8 mouse cellular contexts compared by ENCODE assay signal in genomic region chr13:48552181-48553090, GRCm38 (mm10). TPM values are rescaled to one million over a fixed set of nuclear protein-coding genes. Genes with fewer than 3 reads are reported as not detected.
DNase-seq lines count a peak whose midpoint lies in the region; ATAC-seq lines count a peak whose summit lies in the region.

No protein-coding gene starts in this region.

- no peak for ATAC-seq in limb, embryonic 12.5 days (ENCODE audit: insufficient number of reproducible peaks, insufficient read depth, low FRiP score, low TSS enrichment, low read depth)
- peak; percentile 83 for ATAC-seq in midbrain, embryonic 16.5 days

- intact Hi-C loops in left cerebral cortex, postnatal 14 days (cut with DNase I) = no loop called here

- H3K36me3 ChIP-seq in limb, embryonic 12.5 days = no peaks in the 10 kb centered on the region
- H3K36me3 ChIP-seq in limb, embryonic 10.5 days = no peaks in the 10 kb centered on the region
- no peaks in the 10 kb centered on the region for H3K36me3 ChIP-seq in midbrain, embryonic 16.5 days (ENCODE audit: control insufficient read depth, insufficient read depth, low read length)

- 76% methylated on average over 21 of the region's 21 CpGs for WGBS in limb, embryonic 12.5 days
- WGBS in limb, embryonic 10.5 days = 86% methylated on average over 21 of the region's 21 CpGs
- 63% methylated on average over 21 of the region's 21 CpGs for WGBS in midbrain, embryonic 16.5 days

- 0 out of 2 replicates have a peak overlapping the region, but pooled peaks have one; percentile 18 for H3K9ac ChIP-seq in limb, embryonic 12.5 days (replicated peaks)
- H3K9ac ChIP-seq in midbrain, embryonic 16.5 days (ENCODE audit: low read depth, low read length) = peak overlapping the region; percentile 30; the same call in 1 of the 2 replicates

- no peak overlapping the region for H3K4me2 ChIP-seq in limb, embryonic 12.5 days
- peak overlapping the region; percentile 39 for H3K4me2 ChIP-seq in midbrain, embryonic 16.5 days (ENCODE audit: low read length)

- H3K4me3 ChIP-seq in limb, embryonic 12.5 days (replicated peaks) = no peak overlapping the region
- no peak overlapping the region for H3K4me3 ChIP-seq in limb, embryonic 10.5 days
- H3K4me3 ChIP-seq in midbrain, embryonic 16.5 days (ENCODE audit: low read depth, low read length) = peak overlapping the region; percentile 4

- peaks cover 10% of the 10 kb centered on the region for H3K4me1 ChIP-seq in limb, embryonic 12.5 days (replicated peaks)
- peaks cover 8% of the 10 kb centered on the region for H3K4me1 ChIP-seq in limb, embryonic 10.5 days
- H3K4me1 ChIP-seq in midbrain, embryonic 16.5 days (ENCODE audit: control insufficient read depth, insufficient read depth, low read length) = no peaks in the 10 kb centered on the region; the same call in 1 of the 2 replicates

- H3K27me3 ChIP-seq in limb, embryonic 12.5 days = no peaks in the 10 kb centered on the region
- no peaks in the 10 kb centered on the region for H3K27me3 ChIP-seq in limb, embryonic 10.5 days (ENCODE audit: low read depth, poor library complexity, severe bottlenecking)
- no peaks in the 10 kb centered on the region for H3K27me3 ChIP-seq in midbrain, embryonic 16.5 days (ENCODE audit: control insufficient read depth, insufficient read depth, low read depth, low read length)

- peak overlapping the region; percentile 43 for H3K27ac ChIP-seq in limb, embryonic 12.5 days
- no peak overlapping the region; the same call in 1 of the 2 replicates for H3K27ac ChIP-seq in limb, embryonic 10.5 days
- H3K27ac ChIP-seq in midbrain, embryonic 16.5 days (ENCODE audit: low read length) = peak overlapping the region; percentile 83

- H3K9me3 ChIP-seq in limb, embryonic 12.5 days = no peaks in the 10 kb centered on the region
- H3K9me3 ChIP-seq in limb, embryonic 10.5 days (replicated peaks) = no peaks in the 10 kb centered on the region
- H3K9me3 ChIP-seq in midbrain, embryonic 16.5 days (replicated peaks; ENCODE audit: control insufficient read depth, low read length, poor library complexity, severe bottlenecking) = no peaks in the 10 kb centered on the region

- DNase-seq in limb, embryonic 10.5 days (ENCODE audit: low spot score) = no peak
- DNase-seq in cerebellum, postnatal 14 days = peak; percentile 97 to 99
- peak; percentile 86 to 95 for DNase-seq in gastrocnemius, postnatal 4 days (ENCODE audit: low spot score in 2 of 2)
- peak; percentile 92 for DNase-seq in kidney, adult 11 months
- peak; percentile 92 to 94 for DNase-seq in left cerebral cortex, postnatal 14 days (ENCODE audit: low spot score in 2 of 2)
- DNase-seq in urinary bladder, adult 2 months (ENCODE audit: low spot score) = peak; percentile 72

RNA-seq across cellular contexts. Expression of gene A830005F24Rik, which starts 39.1 kb away (rescaled TPM):
- polyA plus RNA-seq in limb, embryonic 12.5 days (2016; fragmentation: Nextera tagmentation; extraction: Ambion mirVana) = 2.9 and 3.9 TPM in 2 replicates
- polyA plus RNA-seq in limb, embryonic 10.5 days (2016; fragmentation: Nextera tagmentation; extraction: Ambion mirVana) = 2.4 TPM in 2 replicates
- total RNA-seq in gastrocnemius, postnatal 4 days (2021) = not detected
- total RNA-seq in left cerebral cortex, postnatal 14 days (2021) = 1 to 10 TPM; 1.3 to 1.8 TPM
- 3.4 and 4.9 TPM in 2 replicates for polyA plus RNA-seq in midbrain, embryonic 16.5 days (2015; fragmentation: Nextera tagmentation; extraction: Ambion mirVana)
- polyA plus RNA-seq in urinary bladder, adult 2 months (2012; rRNA removed) = 0.22 and 0.25 TPM in 2 replicates

RNA-seq across cellular contexts. Expression of gene Zfp169, which starts 39.2 kb away (rescaled TPM):
- polyA plus RNA-seq in limb, embryonic 12.5 days (2016; fragmentation: Nextera tagmentation; extraction: Ambion mirVana) = 4.4 and 5.9 TPM in 2 replicates
- 3.3 and 5.1 TPM in 2 replicates for polyA plus RNA-seq in limb, embryonic 10.5 days (2016; fragmentation: Nextera tagmentation; extraction: Ambion mirVana)
- total RNA-seq in gastrocnemius, postnatal 4 days (2021) = 1 to 10 TPM; 5.8 to 7.7 TPM
- 10 to 100 TPM; 19.8 to 20.5 TPM for total RNA-seq in left cerebral cortex, postnatal 14 days (2021)
- polyA plus RNA-seq in midbrain, embryonic 16.5 days (2015; fragmentation: Nextera tagmentation; extraction: Ambion mirVana) = 5.8 and 7.5 TPM in 2 replicates
- polyA plus RNA-seq in urinary bladder, adult 2 months (2012; rRNA removed) = 7.5 and 9.8 TPM in 2 replicates
